Mouse (Mus musculus) stomach, embryonic 14.5 days (tissue): ENCODE results near the gene Nek9. TPM values are rescaled to one million over a fixed set of nuclear protein-coding genes. Genes with fewer than 3 reads are reported as not detected.
A peak's percentile ranks its signal among the peaks of the same experiment; 100 is the strongest.

Experiments used
- ATAC-seq: fragments of 200-750 bp; cut with Nextera tagmentation; 2 replicates; pipeline ENCODE4 v1.8.0; 2017; ENCODE audit warnings: low read depth, moderate TSS enrichment; ENCODE audit not compliant: insufficient number of reproducible peaks, insufficient read depth, low FRiP score
- H3K27ac ChIP-seq: fragments of 300-500 bp; sonication (generic); 2 replicates; pipeline ENCODE4 v1.5.1; 2014; ENCODE audit warnings: mild to moderate bottlenecking, low read length, moderate library complexity, mixed read lengths
- H3K27me3 ChIP-seq: fragments of 300-500 bp; sonication (generic); 2 replicates; pipeline ENCODE4 v1.6.1; 2014; ENCODE audit warnings: low read length, control low read depth, mixed read lengths; ENCODE audit not compliant: control insufficient read depth, insufficient read depth
- H3K36me3 ChIP-seq: fragments of 300-500 bp; sonication (generic); 2 replicates; pipeline ENCODE4 v1.6.1; 2014; ENCODE audit warnings: mild to moderate bottlenecking, control low read depth, low read length, moderate library complexity, mixed read lengths; ENCODE audit not compliant: control insufficient read depth, insufficient read depth
- H3K4me1 ChIP-seq: fragments of 300-500 bp; sonication (generic); 2 replicates; pipeline ENCODE4 v1.6.1; 2014; ENCODE audit warnings: low read length, control low read depth, mixed read lengths; ENCODE audit not compliant: control insufficient read depth, insufficient read depth
- H3K4me2 ChIP-seq: fragments of 300-500 bp; sonication (generic); replicated peaks from 2 replicates; pipeline ENCODE4 v1.6.1; 2014; ENCODE audit warnings: low read depth, low read length, control low read depth
- H3K4me3 ChIP-seq: fragments of 300-500 bp; sonication (generic); 2 replicates; pipeline ENCODE4 v1.5.1; 2014; ENCODE audit warnings: low read depth, low read length, control low read depth
- H3K9ac ChIP-seq: fragments of 300-500 bp; sonication (generic); replicated peaks from 2 replicates; pipeline ENCODE4 v1.6.1; 2014; ENCODE audit warnings: low read depth, mild to moderate bottlenecking, control low read depth, low read length, moderate library complexity, mixed read lengths
- H3K9me3 ChIP-seq: fragments of 300-500 bp; sonication (generic); 2 replicates; pipeline ENCODE4 v1.6.1; 2016; ENCODE audit warnings: low read depth, low read length, control low read depth; ENCODE audit not compliant: control insufficient read depth
- WGBS: fragments of 180-500 bp; shearing (Covaris S2); extraction: QIAGEN DNeasy Blood & Tissue Kit; methylation state at CpG from one replicate; pipeline ENCODE4 v1.1.7; 2014; 5-methylcytosine and 5-hydroxymethylcytosine counted together
- polyA plus RNA-seq: library from polyadenylated mRNA; unstranded; fragments of >200 nt; fragmentation: Nextera tagmentation; extraction: Ambion mirVana; gene quantifications from 2 replicates; pipeline ENCODE4 v1.2.1, GENCODE M21; 2014

Gene Nek9
- polyA plus RNA-seq, 1 experiment from 2014 or later, result 20.4 TPM

DNA sequence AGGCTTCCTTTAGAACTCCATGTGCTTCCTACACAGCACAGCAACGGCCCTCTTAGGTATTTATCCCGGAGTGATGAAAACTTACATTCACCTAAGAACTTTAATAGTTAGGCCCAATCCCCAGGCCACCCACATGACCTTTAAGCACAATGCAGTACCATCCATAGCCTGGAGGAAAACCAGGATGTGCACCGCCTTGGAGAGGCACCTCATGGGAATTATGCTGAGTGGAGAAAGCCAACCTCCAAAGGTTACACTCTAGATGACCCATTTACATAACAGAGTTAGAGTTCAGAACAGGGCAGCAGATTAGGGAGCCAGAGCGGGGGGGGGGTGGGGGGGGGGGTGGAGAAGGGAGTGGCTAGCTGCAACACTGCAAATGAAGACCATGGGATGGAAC is 3.1 kb upstream of the Nek9 start:
- H3K27ac ChIP-seq, result no peak overlapping the region
- H3K4me2 ChIP-seq, result no peak overlapping the region
- H3K4me3 ChIP-seq, result no peak overlapping the region
- no peaks in the 10 kb centered on the region for H3K27me3 ChIP-seq
- no peaks in the 10 kb centered on the region for H3K9me3 ChIP-seq
- WGBS, result 82% methylated on average over 4 of the region's 4 CpGs
- H3K4me1 ChIP-seq, result peaks cover 12% of the 10 kb centered on the region; the same call in 1 of the 2 replicates
- H3K36me3 ChIP-seq, result peaks cover 10% of the 10 kb centered on the region; the same call in 1 of the 2 replicates
- H3K9ac ChIP-seq, result no peak overlapping the region
- ATAC-seq, result no peak

DNA sequence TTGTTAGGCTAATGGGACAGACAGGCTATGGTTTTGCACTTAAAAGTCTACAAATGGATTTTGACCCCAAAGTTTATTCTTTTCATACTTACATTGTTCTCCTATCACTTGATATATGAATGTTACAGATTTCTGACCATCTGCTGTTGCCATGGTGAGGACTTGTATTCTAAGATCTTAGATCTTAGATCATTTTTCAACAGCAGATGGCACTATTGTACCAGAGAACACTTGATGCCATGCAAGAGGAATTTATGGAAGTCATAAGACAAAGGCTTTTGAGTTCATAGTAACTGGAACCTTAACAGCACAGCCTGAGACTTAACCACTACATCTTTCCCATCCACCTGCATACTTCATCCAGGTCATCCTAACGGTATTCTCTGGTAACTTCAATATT is 2.0 kb upstream of the Nek9 start:
- 52% methylated on average over 1 of the region's 1 CpGs for WGBS
- no peak overlapping the region for H3K4me2 ChIP-seq
- H3K36me3 ChIP-seq, result peaks cover 13% of the 10 kb centered on the region
- H3K27ac ChIP-seq, result no peak overlapping the region
- no peaks in the 10 kb centered on the region for H3K9me3 ChIP-seq
- H3K9ac ChIP-seq, result no peak overlapping the region
- no peak for ATAC-seq
- peaks cover 12% of the 10 kb centered on the region; the same call in 1 of the 2 replicates for H3K4me1 ChIP-seq
- H3K27me3 ChIP-seq, result no peaks in the 10 kb centered on the region
- no peak overlapping the region for H3K4me3 ChIP-seq

DNA sequence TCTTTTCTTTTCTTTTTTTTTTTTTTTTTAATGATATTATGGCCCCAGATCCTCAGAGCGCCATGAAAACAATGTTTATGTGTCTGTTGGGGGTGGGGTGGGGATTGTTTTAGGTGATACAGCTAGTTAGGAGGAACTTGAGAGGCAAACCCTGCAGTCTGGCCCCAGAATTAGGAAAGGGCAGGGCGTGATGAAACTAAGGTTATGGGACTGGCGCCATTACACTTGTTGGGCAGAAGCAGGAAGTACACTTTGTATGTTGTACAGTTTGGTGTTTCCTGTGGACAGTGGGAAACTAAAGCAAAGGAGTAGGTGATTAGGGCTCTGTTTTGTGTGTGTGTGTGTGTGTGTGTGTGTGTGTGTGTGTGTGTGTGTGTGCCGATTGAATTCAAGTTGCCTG is 785 bp upstream of the Nek9 start:
- H3K36me3 ChIP-seq, result peaks cover 18% of the 10 kb centered on the region
- peaks cover 9% of the 10 kb centered on the region; the same call in 1 of the 2 replicates for H3K4me1 ChIP-seq
- no peak overlapping the region for H3K27ac ChIP-seq
- peak overlapping the region; percentile 59 for H3K4me2 ChIP-seq
- H3K4me3 ChIP-seq, result peak overlapping the region; percentile 99
- WGBS, result 52% methylated on average over 4 of the region's 4 CpGs
- H3K9ac ChIP-seq, result no peak overlapping the region
- ATAC-seq, result no peak
- no peaks in the 10 kb centered on the region for H3K27me3 ChIP-seq
- H3K9me3 ChIP-seq, result no peaks in the 10 kb centered on the region

DNA sequence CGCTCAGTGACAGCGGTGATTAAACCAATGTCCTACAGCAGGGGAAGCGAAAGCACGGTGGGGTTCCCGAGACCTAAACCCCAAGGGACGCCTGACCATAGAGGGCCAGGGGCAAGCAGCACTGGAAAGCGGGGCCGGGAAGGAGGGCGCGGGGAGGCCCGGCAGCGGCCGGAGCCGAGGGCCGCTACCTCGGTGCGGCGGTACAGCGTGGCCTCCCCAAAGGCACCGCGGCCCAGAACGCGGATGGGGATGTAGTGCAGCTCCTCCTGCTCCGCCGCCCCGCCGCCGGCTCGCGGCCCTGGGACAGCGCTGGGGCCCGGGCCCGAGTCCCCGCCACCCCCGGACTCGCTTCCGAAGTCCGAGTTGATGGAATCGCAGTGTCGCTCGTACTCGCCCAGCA is 347 bp downstream of the Nek9 start:
- Histone ChIP-seq H3K27ac (peak overlapping the region; percentile 88), H3K9ac (peak overlapping the region; percentile 94), H3K4me1 (peaks cover 9% of the 10 kb centered on the region; the same call in 1 of the 2 replicates), H3K4me2 (peak overlapping the region; percentile 59), H3K36me3 (peaks cover 16% of the 10 kb centered on the region), H3K4me3 (peak overlapping the region; percentile 99), H3K27me3 (no peaks in the 10 kb centered on the region), H3K9me3 (no peaks in the 10 kb centered on the region)
- ATAC-seq, result peak; percentile 70; the same call in 1 of the 2 replicates
- WGBS, result under 1% methylated on average over 42 of the region's 42 CpGs

DNA sequence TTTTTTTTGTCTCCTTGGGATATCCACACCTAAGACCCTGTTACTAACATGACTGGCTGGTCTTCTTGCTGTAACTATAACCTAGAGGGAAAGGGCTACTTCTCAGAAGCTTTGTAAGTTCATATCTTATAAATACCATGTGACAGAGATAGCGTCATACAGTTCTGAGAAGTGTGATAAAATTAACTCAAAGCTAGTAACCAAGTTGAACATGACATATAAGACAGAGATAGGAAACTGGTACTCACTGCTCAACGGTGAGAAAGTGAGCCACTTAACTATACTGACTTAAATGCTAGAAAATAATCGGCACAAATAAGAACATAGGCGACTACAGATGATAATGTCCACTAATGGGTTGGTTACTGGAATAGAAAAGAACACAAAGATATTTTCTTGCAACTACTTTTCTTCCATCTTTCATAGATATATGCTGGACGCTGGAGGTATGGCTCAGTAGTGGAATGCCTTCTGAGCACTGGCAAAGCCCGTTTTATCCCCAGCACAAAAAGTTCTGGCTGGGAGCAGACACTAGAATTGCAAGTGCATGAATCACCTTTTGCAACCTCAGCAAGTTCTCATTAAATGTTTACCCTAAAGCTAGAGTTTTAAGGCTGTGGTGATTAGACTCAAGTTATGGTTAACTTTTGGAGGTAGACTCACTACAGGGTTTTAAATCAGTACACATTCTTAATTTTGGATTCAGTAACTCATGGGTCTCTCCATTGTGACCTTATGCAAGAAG is 1.4 kb downstream of the Nek9 start:
- Histone ChIP-seq H3K4me3 (peak overlapping the region; percentile 99), H3K4me1 (peaks cover 9% of the 10 kb centered on the region; the same call in 1 of the 2 replicates), H3K9me3 (no peaks in the 10 kb centered on the region), H3K27ac (no peak overlapping the region), H3K36me3 (peaks cover 25% of the 10 kb centered on the region), H3K27me3 (no peaks in the 10 kb centered on the region), H3K9ac (no peak overlapping the region), H3K4me2 (peak overlapping the region; percentile 59)
- ATAC-seq, result no peak
- WGBS, result 81% methylated on average over 6 of the region's 6 CpGs

DNA sequence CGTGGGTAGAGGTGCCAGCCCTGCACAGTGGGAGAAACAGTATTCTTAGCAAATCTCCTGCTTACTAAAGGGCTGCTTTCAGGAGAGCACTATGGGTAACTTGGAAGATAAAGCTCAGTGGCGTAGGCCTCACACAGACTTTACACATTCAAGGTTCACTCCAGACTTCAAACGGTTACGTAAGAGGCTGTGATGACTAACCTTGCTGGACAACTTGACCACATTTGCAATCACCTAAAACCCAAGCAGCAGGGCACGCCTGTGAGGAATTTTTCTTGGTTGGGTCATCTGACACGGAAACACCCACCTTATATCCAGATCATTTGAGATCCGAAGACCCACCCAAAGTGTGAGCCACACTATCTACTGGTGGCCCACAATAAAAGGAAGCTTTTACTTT is 9.0 kb downstream of the Nek9 start:
- 92% methylated on average over 7 of the region's 7 CpGs for WGBS
- no peaks in the 10 kb centered on the region for H3K4me1 ChIP-seq
- no peak for ATAC-seq
- H3K9ac ChIP-seq, result no peak overlapping the region
- no peaks in the 10 kb centered on the region for H3K27me3 ChIP-seq
- H3K9me3 ChIP-seq, result no peaks in the 10 kb centered on the region
- H3K27ac ChIP-seq, result no peak overlapping the region
- H3K36me3 ChIP-seq, result peaks cover 80% of the 10 kb centered on the region
- H3K4me3 ChIP-seq, result no peak overlapping the region
- no peak overlapping the region for H3K4me2 ChIP-seq

DNA sequence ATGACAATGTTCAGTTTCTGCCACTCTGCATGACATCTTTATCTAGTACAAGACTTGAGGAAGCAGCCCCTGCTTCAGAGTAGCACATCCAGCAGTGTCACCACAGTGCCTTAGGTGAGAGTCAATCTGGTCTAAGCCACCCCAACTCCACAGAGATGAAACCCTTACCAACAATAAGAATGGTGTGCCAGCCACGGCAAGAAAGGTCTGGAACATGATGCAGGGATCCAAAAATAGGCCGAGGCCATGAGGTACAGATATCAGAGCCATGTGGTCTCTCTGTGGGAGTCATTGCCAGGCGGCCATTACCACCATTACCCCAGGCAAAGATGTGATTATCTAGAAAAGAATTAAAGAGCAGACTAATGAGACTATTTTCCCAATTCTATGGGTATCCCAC is 30.5 kb downstream of the Nek9 start:
- no peak overlapping the region for H3K9ac ChIP-seq
- 82% methylated on average over 3 of the region's 3 CpGs for WGBS
- no peak overlapping the region for H3K4me2 ChIP-seq
- peaks cover 91% of the 10 kb centered on the region for H3K36me3 ChIP-seq
- no peaks in the 10 kb centered on the region for H3K9me3 ChIP-seq
- no peak for ATAC-seq
- H3K4me3 ChIP-seq, result no peak overlapping the region
- H3K27me3 ChIP-seq, result no peaks in the 10 kb centered on the region
- no peak overlapping the region for H3K27ac ChIP-seq
- 0 out of 2 replicates have a peak, but pooled peaks cover 5% of the 10 kb centered on the region for H3K4me1 ChIP-seq

DNA sequence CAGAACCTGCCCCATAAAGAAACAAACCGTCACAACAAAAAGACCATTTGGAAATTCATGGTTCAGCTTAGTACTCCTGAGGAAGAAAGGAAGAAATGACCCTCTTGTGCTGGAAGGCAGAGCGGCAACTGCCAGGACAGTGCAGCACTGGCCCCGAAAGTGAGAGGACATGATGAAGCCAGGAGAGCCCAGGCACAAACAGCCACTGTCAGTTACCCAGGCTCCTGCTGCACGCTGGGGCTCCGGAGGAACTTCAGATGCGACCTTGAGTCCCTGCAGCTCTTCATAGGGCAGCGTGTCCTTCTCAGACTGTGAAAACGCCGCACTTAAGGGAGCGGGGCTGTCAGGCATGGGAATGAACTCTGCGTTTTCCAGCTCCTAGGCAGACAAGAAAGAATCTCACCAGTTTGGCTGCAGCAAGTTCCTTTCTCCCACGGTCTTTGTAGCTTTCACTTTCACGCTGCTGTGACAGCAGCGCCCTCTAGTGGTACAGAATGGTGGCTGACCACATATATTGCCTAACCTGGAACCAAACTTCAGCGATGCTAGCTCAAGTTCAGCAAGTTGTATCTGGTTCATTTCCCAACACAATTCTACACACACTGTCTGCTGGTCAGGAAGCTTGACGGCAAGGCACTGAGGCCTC is 33.8 kb downstream of the Nek9 start:
- ATAC-seq, result peak; percentile 60; the same call in 1 of the 2 replicates
- 44% methylated on average over 16 of the region's 16 CpGs for WGBS
- H3K4me3 ChIP-seq, result no peak overlapping the region
- no peaks in the 10 kb centered on the region for H3K9me3 ChIP-seq
- peaks cover 87% of the 10 kb centered on the region for H3K36me3 ChIP-seq
- H3K27me3 ChIP-seq, result no peaks in the 10 kb centered on the region
- H3K9ac ChIP-seq, result no peak overlapping the region
- H3K27ac ChIP-seq, result no peak overlapping the region; the same call in 1 of the 2 replicates
- H3K4me2 ChIP-seq, result no peak overlapping the region
- H3K4me1 ChIP-seq, result 0 out of 2 replicates have a peak, but pooled peaks cover 5% of the 10 kb centered on the region
